14 mouse cellular contexts compared by ENCODE assay signal in the genomic region with DNA sequence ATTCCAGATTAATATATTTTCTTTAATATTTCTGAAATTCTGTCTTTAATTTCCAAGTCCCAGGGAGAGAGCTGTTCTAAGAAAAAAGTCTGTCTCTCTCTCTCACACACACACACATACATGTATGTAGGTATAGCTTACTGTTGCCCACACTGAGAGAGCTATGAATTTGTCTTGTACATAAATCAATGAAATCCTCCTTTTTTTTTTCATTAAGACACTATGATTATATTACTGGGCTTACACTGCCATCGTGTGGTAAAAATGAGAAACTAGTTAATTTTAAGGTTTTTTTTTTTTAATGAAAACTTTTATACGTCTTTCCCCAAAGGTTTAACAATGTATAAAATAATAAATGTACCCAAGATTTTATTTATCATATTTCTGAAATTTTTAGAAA. TPM values are rescaled to one million over a fixed set of nuclear protein-coding genes. Genes with fewer than 3 reads are reported as not detected.
DNase-seq lines count a peak whose midpoint lies in the region; ATAC-seq and TF ChIP-seq lines count a peak whose summit lies in the region.
"Had no signal": no experiment of that assay in that cellular context is flagged by ENCODE, and none has a peak within 500 bp of the region (broad histone marks: within the 10 kb centered on the region; RNA-seq: fewer than 3 reads in every experiment).

No protein-coding gene starts in this region.

- H3K27ac ChIP-seq in kidney, adult 2 months (ENCODE audit: insufficient read depth, low read depth, low read length) = no peak overlapping the region
- no peak overlapping the region for H3K27ac ChIP-seq in kidney, embryonic 15.5 days
- no peak overlapping the region for H3K27ac ChIP-seq in CH12.LX (ENCODE audit: insufficient read depth, low read depth)
- H3K27ac ChIP-seq in embryonic facial prominence, embryonic 14.5 days (replicated peaks; ENCODE audit: low read depth, low read length) = no peak overlapping the region
- H3K27ac ChIP-seq: neural tube, embryonic 13.5 days had no signal

- no peak for TF ChIP-seq POLR2A in kidney, adult 2 months (IDR thresholded peaks at IDR 0.05; ENCODE audit: low read depth, low read length)
- no peak for TF ChIP-seq POLR2A in CH12.LX (IDR thresholded peaks at IDR 0.05; ENCODE audit: low read depth, low read length)

- no peak overlapping the region for H3K4me3 ChIP-seq in kidney, adult 2 months (ENCODE audit: insufficient read depth, low read depth, low read length)
- no peak overlapping the region for H3K4me3 ChIP-seq in kidney, embryonic 15.5 days (replicated peaks)
- no peak overlapping the region for H3K4me3 ChIP-seq in CH12.LX (replicated peaks in 1 of 3; ENCODE audit: low read depth in 2 of 3, low read length in 2 of 3, poor library complexity in 1 of 3)
- no peak overlapping the region for H3K4me3 ChIP-seq in embryonic facial prominence, embryonic 14.5 days (ENCODE audit: low read depth, low read length)
- H3K4me3 ChIP-seq: neural tube, embryonic 13.5 days had no signal

- peak; percentile 87 for TF ChIP-seq RAD21 in CH12.LX (IDR thresholded peaks at IDR 0.05; ENCODE audit: low read depth, low read length)

- no peaks in the 10 kb centered on the region for H3K27me3 ChIP-seq in kidney, adult 2 months (replicated peaks; ENCODE audit: control insufficient read depth, insufficient read depth, low read length)
- H3K27me3 ChIP-seq in kidney, embryonic 15.5 days = no peaks in the 10 kb centered on the region
- H3K27me3 ChIP-seq in CH12.LX (replicated peaks) = no peaks in the 10 kb centered on the region
- H3K27me3 ChIP-seq in embryonic facial prominence, embryonic 14.5 days (replicated peaks; ENCODE audit: control insufficient read depth, insufficient read depth, low read length) = no peaks in the 10 kb centered on the region
- H3K27me3 ChIP-seq: neural tube, embryonic 13.5 days had no signal

- 2% methylated on average over 2 of the region's 2 CpGs for WGBS in kidney, adult 2 months
- WGBS in kidney, embryonic 15.5 days = 2% methylated on average over 2 of the region's 2 CpGs
- 2% methylated on average over 2 of the region's 2 CpGs for WGBS in embryonic facial prominence, embryonic 14.5 days

- TF ChIP-seq CTCF in kidney, adult 2 months (conservative IDR thresholded peaks at IDR 0.05; ENCODE audit: insufficient read depth, insufficient read length, low read depth, low read length) = no peak
- peak in 1 of 2 experiments; percentile 62; a peak in 2 of 4 replicates for TF ChIP-seq CTCF in CH12.LX (conservative IDR thresholded peaks at IDR 0.05 in 1 of 2, IDR thresholded peaks at IDR 0.05 in 1 of 2; ENCODE audit: low read depth in 2 of 2, low read length in 2 of 2)

- no peak for TF ChIP-seq EP300 in CH12.LX (IDR thresholded peaks at IDR 0.05; ENCODE audit: low read length)

- no peak overlapping the region for H3K4me2 ChIP-seq in kidney, embryonic 15.5 days
- H3K4me2 ChIP-seq in CH12.LX (ENCODE audit: insufficient read depth, low read depth, poor library complexity, severe bottlenecking) = no peak overlapping the region
- H3K4me2 ChIP-seq in embryonic facial prominence, embryonic 14.5 days (ENCODE audit: low read depth, low read length) = no peak overlapping the region
- H3K4me2 ChIP-seq: neural tube, embryonic 13.5 days had no signal

- no peak overlapping the region for H3K9ac ChIP-seq in kidney, embryonic 15.5 days
- H3K9ac ChIP-seq in CH12.LX (ENCODE audit: insufficient read depth, low read depth) = no peak overlapping the region
- H3K9ac ChIP-seq in embryonic facial prominence, embryonic 14.5 days (ENCODE audit: low read depth, low read length) = no peak overlapping the region
- H3K9ac ChIP-seq: neural tube, embryonic 13.5 days had no signal

- no peaks in the 10 kb centered on the region for H3K36me3 ChIP-seq in kidney, adult 2 months (ENCODE audit: control insufficient read depth, insufficient read depth, low read length)
- no peaks in the 10 kb centered on the region for H3K36me3 ChIP-seq in kidney, embryonic 15.5 days
- H3K36me3 ChIP-seq in CH12.LX (replicated peaks in 1 of 2; ENCODE audit: control insufficient read depth in 1 of 2, insufficient read depth in 1 of 2, low read length in 1 of 2) = no peaks in the 10 kb centered on the region
- H3K36me3 ChIP-seq in embryonic facial prominence, embryonic 14.5 days (ENCODE audit: control insufficient read depth, insufficient read depth, low read length) = no peaks in the 10 kb centered on the region
- H3K36me3 ChIP-seq: neural tube, embryonic 13.5 days had no signal

- no peaks in the 10 kb centered on the region for H3K4me1 ChIP-seq in kidney, adult 2 months (ENCODE audit: control insufficient read depth, insufficient read depth, low read length)
- no peaks in the 10 kb centered on the region for H3K4me1 ChIP-seq in kidney, embryonic 15.5 days
- H3K4me1 ChIP-seq in CH12.LX (ENCODE audit: control insufficient read depth in 1 of 2, insufficient read depth in 2 of 2) = no peaks in the 10 kb centered on the region
- H3K4me1 ChIP-seq in embryonic facial prominence, embryonic 14.5 days (ENCODE audit: control insufficient read depth, insufficient read depth, low read length) = no peaks in the 10 kb centered on the region
- H3K4me1 ChIP-seq: neural tube, embryonic 13.5 days had no signal

- dilution Hi-C loops in CH12.LX (cut with MboI; ENCODE audit: extremely low pct_ligation_motif_present, extremely low pct_unique_long_range_greater_than_20kb, low sequenced_read_pairs) = no loop called here

- no peak for ATAC-seq in kidney, embryonic 15.5 days (replicated peaks; ENCODE audit: low FRiP score)
- no peak for ATAC-seq in embryonic facial prominence, embryonic 14.5 days (ENCODE audit: low read depth)
- no peak for ATAC-seq in megakaryocyte, adult 5-6 weeks (ENCODE audit: poor library complexity, severe bottlenecking)
- ATAC-seq: activated CD4-positive, CD25-positive, alpha-beta regulatory T cell, adult 4 months had no signal

- peak; percentile 4 for DNase-seq in kidney, adult 2 months
- DNase-seq in 416B (ENCODE audit: low read depth) (peak; percentile 48), CH12.LX (ENCODE audit: extremely low read depth) (peak; percentile 35)
- DNase-seq in embryonic facial prominence, embryonic 14.5 days (ENCODE audit: low spot score) = peak; percentile 23
- no peak for DNase-seq in right cerebral cortex, postnatal 10 days (ENCODE audit: low spot score in 2 of 2)
- no peak for DNase-seq in lung, postnatal 36 days
- DNase-seq: cerebellum, postnatal 25 days had no signal

- H3K9me3 ChIP-seq in kidney, embryonic 15.5 days (replicated peaks) = no peaks in the 10 kb centered on the region
- no peaks in the 10 kb centered on the region for H3K9me3 ChIP-seq in CH12.LX (replicated peaks; ENCODE audit: low read length)
- H3K9me3 ChIP-seq in embryonic facial prominence, embryonic 14.5 days (ENCODE audit: control insufficient read depth, low read length) = no peaks in the 10 kb centered on the region
- H3K9me3 ChIP-seq: neural tube, embryonic 13.5 days had no signal

- in situ Hi-C loops in CH12.LX (cut with MboI; ENCODE audit: low pct_ligation_motif_present, low pct_unique_long_range_greater_than_20kb, low sequenced_read_pairs) = loop anchor here (25.0 kb wide), 1 partner anchor 1077 kb away; no protein-coding TSS in a partner anchor

- no peaks in the 10 kb centered on the region for H3K79me2 ChIP-seq in CH12.LX (replicated peaks; ENCODE audit: control insufficient read depth, extremely low read depth, insufficient read depth, poor library complexity, severe bottlenecking)

TF ChIP-seq in CH12.LX, 34 proteins besides CTCF, POLR2A, EP300 and RAD21:
- TF ChIP-seq PAX5 (IDR thresholded peaks at IDR 0.05; ENCODE audit: low read length) (no peak), ETS1 (conservative IDR thresholded peaks at IDR 0.05; ENCODE audit: low read depth, low read length) (no peak), MXI1 (IDR thresholded peaks at IDR 0.05; ENCODE audit: low read depth, low read length) (no peak), MYC (IDR thresholded peaks at IDR 0.05; ENCODE audit: low read depth, low read length) (no peak), USF1 (IDR thresholded peaks at IDR 0.05; ENCODE audit: low read depth, low read length) (no peak), MAZ (IDR thresholded peaks at IDR 0.05; ENCODE audit: low read depth, low read length) (no peak), SMC3 (IDR thresholded peaks at IDR 0.05; ENCODE audit: low read depth, low read length) (peak; percentile 61), E2F4 (IDR thresholded peaks at IDR 0.05; ENCODE audit: insufficient replicate concordance, low read depth, low read length) (no peak), ZC3H11A (IDR thresholded peaks at IDR 0.05; ENCODE audit: low read depth, low read length) (no peak), ZNF384 (IDR thresholded peaks at IDR 0.05; ENCODE audit: low read depth, low read length) (peak; percentile 98), NELFE (IDR thresholded peaks at IDR 0.05; ENCODE audit: low read depth, low read length) (no peak), SIN3A (IDR thresholded peaks at IDR 0.05; ENCODE audit: low read length) (no peak), GABPA (IDR thresholded peaks at IDR 0.05; ENCODE audit: insufficient replicate concordance, low read depth, low read length) (no peak), USF2 (conservative IDR thresholded peaks at IDR 0.05; ENCODE audit: low read depth, low read length) (no peak), BHLHE40 (IDR thresholded peaks at IDR 0.05; ENCODE audit: low read depth, low read length) (no peak), ZKSCAN1 (IDR thresholded peaks at IDR 0.05; ENCODE audit: borderline replicate concordance, low read depth, low read length) (no peak)

RNA-seq across cellular contexts. Expression of gene 1700129C05Rik, which starts 28.4 kb away (rescaled TPM):
- 0.24 TPM in 1 of 2 replicates, not detected in the other for polyA plus RNA-seq in kidney, adult 2 months (2012; rRNA removed)
- polyA plus RNA-seq in kidney, embryonic 15.5 days (2015; fragmentation: Nextera tagmentation; extraction: Ambion mirVana) = not detected in 2 replicates
- total RNA-seq in CH12.LX (2012; rRNA removed) = not detected in 2 replicates
- total RNA-seq in CH12.LX (2014; rRNA removed) = not detected in 2 replicates
- polyA plus RNA-seq in CH12.LX (2012; ENCODE audit: insufficient read length, low read depth) = not detected in 2 replicates
- polyA plus RNA-seq in embryonic facial prominence, embryonic 14.5 days (2014; fragmentation: Nextera tagmentation; extraction: Ambion mirVana) = not detected in 2 replicates
- total RNA-seq in megakaryocyte, adult 5-6 weeks (2015) = not detected in 2 replicates
- not detected in 2 replicates for total RNA-seq in megakaryocyte, adult 5-6 weeks (2017)
- total RNA-seq: hematopoietic stem cell, adult 5-6 weeks; layer of hippocampus, postnatal 14 days had no signal
- polyA plus RNA-seq: activated CD4-positive, CD25-positive, alpha-beta regulatory T cell, adult 4 months; liver, embryonic 16.5 days; neural tube, embryonic 13.5 days had no signal

Comparison
In these comparisons a context has a peak if more than half of its experiments do, and no peak if none do; other contexts are left out.
1. DNase-seq: peak in kidney, adult 2 months (single experiment), 416B (single experiment), CH12.LX (single experiment) and embryonic facial prominence, embryonic 14.5 days (single experiment); none in right cerebral cortex, postnatal 10 days (0 of 2) and lung, postnatal 36 days (single experiment).